Mouse (Mus musculus): ENCODE measurements around the gene Kmt2d.

Gene Kmt2d

DNA sequence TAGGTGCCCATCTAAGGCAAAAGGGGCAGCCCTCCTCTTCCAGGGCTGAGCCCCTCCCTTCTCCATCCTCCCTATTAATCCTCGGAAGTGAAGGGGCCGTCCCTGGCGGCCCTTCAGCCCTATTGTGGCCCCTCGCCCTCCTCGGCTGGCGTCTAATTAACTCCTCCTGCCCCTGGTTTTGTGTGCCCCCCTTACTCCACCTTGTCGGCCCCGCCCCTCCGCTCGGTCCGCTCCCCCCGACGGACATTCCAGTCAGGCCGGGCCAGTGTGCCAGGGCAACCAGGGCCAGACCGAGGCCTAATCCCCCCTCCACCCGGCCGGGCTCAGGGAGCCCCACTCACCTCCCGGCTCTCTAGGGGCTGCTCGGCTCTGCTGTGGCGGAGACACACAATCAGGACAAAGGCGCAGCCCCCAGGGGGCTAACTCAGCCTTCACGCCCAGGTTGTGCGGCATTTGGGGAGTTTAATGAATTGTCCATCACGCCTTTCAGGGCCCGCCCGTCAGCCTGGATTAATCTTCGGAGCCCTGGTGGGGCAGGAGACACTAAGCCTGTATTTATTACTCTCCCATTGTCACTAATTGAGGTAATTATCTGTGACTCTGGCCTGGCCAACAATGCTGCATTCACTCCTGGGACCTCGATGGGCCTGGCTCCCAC, 73.0 kb downstream of the Kmt2d start:
- WGBS, result 19% methylated on average over 28 of the region's 28 CpGs

GRCm38 (mm10) chr15:98796803-98797595, 74.0 kb downstream of the Kmt2d start:
- WGBS, result 6% methylated on average over 13 of the region's 13 CpGs

DNA sequence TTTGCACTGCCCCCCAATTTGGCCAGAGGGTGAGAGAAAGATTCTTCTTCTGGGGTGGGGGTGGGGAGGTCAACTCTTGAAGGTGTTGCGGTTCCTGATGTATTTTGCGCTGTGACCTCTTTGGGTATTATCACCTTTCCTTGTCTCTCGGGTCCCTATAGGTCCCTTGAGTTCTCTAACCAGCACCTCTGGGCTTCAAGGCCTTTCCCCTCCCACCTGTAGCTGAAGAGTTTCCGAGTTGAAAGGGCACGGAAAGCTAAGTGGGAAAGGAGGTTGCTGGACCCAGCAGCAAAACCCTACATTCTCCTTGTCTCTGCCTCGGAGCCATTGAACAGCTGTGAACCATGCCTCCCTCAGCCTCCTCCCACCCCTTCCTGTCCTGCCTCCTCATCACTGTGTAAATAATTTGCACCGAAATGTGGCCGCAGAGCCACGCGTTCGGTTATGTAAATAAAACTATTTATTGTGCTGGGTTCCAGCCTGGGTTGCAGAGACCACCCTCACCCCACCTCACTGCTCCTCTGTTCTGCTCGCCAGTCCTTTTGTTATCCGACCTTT, 77.8 kb downstream of the Kmt2d start:
- WGBS, result 13% methylated on average over 13 of the region's 13 CpGs

DNA sequence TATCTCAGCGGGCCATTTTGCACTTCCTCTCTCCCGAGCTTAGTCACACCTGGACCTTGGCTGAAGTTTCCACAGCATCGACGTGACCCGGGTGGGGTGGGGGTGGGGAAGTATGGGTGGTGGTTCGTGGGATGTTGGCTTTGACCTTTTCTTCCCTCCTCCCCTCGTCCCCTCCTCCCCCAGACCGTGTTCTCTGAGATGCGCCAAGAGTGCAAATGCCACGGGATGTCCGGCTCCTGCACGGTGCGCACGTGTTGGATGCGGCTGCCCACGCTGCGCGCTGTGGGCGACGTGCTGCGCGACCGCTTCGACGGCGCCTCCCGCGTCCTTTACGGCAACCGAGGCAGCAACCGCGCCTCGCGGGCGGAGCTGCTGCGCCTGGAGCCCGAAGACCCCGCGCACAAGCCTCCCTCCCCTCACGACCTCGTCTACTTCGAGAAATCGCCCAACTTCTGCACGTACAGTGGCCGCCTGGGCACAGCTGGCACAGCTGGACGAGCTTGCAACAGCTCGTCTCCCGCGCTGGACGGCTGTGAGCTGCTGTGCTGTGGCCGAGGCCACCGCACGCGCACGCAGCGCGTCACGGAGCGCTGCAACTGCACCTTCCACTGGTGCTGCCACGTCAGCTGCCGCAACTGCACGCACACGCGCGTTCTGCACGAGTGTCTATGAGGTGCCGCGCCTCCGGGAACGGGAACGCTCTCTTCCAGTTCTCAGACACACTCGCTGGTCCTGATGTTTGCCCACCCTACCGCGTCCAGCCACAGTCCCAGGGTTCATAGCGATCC, 78.6 kb downstream of the Kmt2d start:
- WGBS, result 2% methylated on average over 75 of the region's 75 CpGs

DNA sequence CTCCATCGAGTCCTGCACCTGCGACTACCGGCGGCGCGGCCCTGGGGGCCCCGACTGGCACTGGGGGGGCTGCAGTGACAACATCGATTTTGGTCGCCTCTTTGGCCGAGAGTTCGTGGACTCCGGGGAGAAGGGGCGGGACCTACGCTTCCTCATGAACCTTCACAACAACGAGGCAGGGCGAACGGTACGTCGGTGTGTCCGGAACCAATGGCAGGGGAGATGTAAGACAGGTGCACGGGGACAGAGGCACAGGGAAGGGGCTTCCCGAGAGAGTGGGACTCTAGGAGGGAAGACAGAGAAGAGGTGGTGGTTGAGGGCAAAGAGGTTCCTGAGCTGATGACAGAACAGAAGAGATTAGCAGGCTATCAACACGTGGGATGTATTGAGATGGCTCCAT, 79.2 kb downstream of the Kmt2d start:
- WGBS, result 2% methylated on average over 23 of the region's 23 CpGs

GRCm38 (mm10) chr15:98791221-98791620, 79.8 kb downstream of the Kmt2d start:
- 2% methylated on average over 12 of the region's 12 CpGs for WGBS

DNA sequence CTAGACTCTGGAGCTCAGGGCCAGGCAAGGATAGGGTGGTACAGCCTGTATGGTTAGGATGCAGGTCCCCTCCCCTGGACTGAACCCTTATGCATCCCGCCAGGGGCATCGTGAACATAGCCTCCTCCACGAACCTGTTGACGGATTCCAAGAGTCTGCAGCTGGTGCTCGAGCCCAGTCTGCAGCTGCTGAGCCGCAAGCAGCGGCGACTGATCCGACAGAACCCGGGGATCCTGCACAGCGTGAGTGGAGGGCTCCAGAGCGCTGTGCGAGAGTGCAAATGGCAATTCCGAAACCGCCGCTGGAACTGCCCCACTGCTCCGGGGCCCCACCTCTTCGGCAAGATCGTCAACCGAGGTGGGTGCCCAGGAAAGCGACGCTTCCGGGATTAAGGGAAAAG, 80.2 kb downstream of the Kmt2d start:
- WGBS, result 5% methylated on average over 23 of the region's 23 CpGs

GRCm38 (mm10) chr15:98789661-98790535, 81.1 kb downstream of the Kmt2d start, which contains the start of gene Wnt1:
Gene Wnt1 (plus strand): TSS chr15:98789857.
- 4% methylated on average over 51 of the region's 51 CpGs for WGBS

GRCm38 (mm10) chr15:98788972-98789660, 81.9 kb downstream of the Kmt2d start:
- WGBS, result 14% methylated on average over 24 of the region's 24 CpGs

DNA sequence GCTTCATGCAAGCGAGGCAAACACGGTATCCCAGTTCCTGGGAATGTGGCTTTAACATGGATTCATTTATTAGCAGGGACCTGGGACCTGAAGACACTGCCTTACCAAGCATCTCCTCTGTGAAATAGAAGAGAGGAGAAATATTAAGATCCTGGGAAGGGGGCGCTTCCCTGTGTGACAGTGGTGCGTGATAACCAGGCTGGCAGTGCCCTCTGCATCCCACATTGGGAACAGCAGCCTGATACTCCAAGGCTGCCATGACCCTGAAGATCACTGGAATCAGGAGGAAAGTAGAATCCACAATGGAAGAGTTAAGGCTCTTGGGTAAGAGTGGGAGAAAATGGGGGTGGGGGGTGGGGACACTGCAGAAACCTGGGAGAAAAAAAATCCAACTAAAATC, 83.1 kb downstream of the Kmt2d start:
- WGBS, result 42% methylated on average over 4 of the region's 4 CpGs

- WGBS, result 54% methylated on average over 7 of the region's 7 CpGs
These were observed 85.3 kb downstream of the Kmt2d start for GRCm38 (mm10) chr15:98785744-98786143.
